Mouse (Mus musculus): ENCODE results near the gene Apon. TPM values are rescaled to one million over a fixed set of nuclear protein-coding genes. Genes with fewer than 3 reads are reported as not detected.
A peak's percentile ranks its signal among the peaks of the same experiment; 100 is the strongest.

The Apon gene
- polyA plus RNA-seq, 1 experiment from 2014 or later: 0.49 TPM

DNA sequence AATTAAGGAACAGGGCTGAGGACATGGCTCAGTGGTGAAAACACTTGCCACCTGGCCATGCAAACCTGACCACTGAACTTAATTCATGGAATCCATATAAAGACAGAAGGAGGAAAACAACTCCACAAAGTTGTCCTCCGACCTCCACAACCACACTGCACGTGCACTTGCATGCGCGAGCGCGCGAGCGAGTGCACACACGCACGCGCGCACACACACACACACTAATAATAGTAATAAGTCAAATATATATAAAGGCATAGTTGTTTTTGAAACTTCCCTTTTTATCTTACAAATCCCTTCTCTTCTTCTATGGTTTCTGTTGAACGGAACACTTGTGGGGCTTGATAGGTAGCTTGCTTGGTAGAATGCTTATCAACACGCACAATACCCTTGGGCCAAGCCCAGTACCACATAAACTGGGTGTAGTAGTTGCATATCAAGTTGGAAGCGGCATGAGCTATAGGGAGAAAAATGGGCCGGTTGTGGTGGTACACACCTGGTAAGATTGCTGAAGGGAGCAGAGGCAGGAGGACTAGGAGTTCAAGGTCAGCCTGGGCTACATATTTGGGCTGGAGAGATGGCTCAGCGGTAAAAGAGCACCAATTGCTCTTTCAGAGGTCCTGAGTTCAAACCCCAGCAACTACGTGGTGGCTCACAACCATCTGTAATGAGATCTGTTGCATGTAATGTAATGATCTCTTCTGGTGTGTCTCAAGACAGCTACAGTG is 35.3 kb upstream of the Apon start:
- Histone ChIP-seq H3K4me1 (no peaks in the 10 kb centered on the region), H3K9ac (no peak overlapping the region), H3K4me2 (replicated peaks) (no peak overlapping the region), H3K27ac (no peak overlapping the region), H3K27me3 (replicated peaks) (no peaks in the 10 kb centered on the region; the same call in 1 of the 2 replicates), H3K9me3 (no peaks in the 10 kb centered on the region), H3K36me3 (no peaks in the 10 kb centered on the region), H3K4me3 (no peak overlapping the region)
- WGBS: 94% methylated on average over 18 of the region's 18 CpGs
- no peak for ATAC-seq (ENCODE audit: low FRiP score, low read depth)

DNA sequence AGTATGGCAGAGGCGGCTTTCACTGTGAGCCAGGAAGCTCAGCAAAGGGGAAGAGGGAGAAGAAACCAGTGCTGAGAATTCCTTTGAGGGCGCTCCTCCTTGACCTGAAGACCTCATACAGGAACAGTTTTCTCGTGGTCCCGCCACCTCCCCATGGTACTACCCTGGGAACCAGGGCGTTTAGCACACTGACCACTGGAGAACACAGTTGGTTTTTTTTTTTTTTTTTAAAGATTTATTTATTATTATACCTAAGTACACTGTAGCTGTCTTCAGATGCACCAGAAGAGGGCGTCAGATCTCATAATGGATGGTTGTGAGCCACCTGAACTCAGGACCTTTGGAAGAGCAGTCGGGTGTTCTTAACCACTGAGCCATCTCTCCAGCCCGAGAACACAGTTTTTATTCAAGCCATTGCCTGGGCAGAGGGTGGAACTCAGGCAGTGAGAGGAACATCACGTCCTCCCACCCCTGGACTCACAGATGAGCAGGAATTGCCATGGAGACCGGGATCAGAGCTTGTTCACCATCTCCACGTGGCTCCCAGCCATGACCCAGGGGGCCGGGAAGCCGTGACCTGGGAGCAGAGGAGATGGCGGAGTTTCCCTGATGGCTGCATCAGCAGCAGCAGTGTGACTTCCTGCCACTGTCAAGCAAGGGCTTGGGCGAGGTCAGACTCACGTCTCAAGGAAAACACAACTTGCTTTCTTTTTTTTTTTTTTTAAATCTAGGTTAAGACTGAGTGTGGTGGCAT is 32.2 kb upstream of the Apon start:
- Histone ChIP-seq H3K4me3 (no peak overlapping the region), H3K9me3 (no peaks in the 10 kb centered on the region), H3K9ac (no peak overlapping the region), H3K27ac (no peak overlapping the region), H3K4me1 (no peaks in the 10 kb centered on the region), H3K36me3 (no peaks in the 10 kb centered on the region), H3K4me2 (replicated peaks) (no peak overlapping the region), H3K27me3 (replicated peaks) (0 out of 2 replicates have a peak, but pooled peaks cover 5% of the 10 kb centered on the region)
- 64% methylated on average over 16 of the region's 16 CpGs for WGBS
- no peak for ATAC-seq (ENCODE audit: low FRiP score, low read depth)

DNA sequence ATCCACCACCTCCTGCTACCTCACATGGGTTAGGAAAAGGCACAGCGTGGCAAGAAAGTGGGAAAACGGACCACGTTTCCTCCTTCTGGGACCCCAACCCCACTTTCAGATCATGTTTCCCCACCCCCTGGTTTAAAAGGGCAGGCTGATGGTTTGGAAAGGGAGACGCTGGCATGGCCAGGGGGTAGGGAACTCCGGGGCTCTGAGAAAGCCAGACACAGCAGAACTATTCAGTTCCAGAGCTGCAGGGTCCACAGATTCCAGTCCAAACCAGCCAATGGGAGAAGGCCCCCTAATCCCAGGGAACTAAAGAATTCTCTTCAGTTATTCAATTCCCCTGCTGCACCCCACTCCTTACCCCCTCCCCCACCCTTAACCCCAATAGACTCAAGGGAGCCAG is 28.8 kb upstream of the Apon start:
- no peak for ATAC-seq (ENCODE audit: low FRiP score, low read depth)
- H3K4me1 ChIP-seq: no peaks in the 10 kb centered on the region
- H3K36me3 ChIP-seq: no peaks in the 10 kb centered on the region
- H3K4me2 ChIP-seq (replicated peaks): no peak overlapping the region
- H3K27me3 ChIP-seq (replicated peaks): 0 out of 2 replicates have a peak, but pooled peaks cover 5% of the 10 kb centered on the region
- 57% methylated on average over 5 of the region's 5 CpGs for WGBS
- no peak overlapping the region for H3K9ac ChIP-seq
- no peak overlapping the region for H3K27ac ChIP-seq
- no peak overlapping the region for H3K4me3 ChIP-seq
- H3K9me3 ChIP-seq: no peaks in the 10 kb centered on the region

DNA sequence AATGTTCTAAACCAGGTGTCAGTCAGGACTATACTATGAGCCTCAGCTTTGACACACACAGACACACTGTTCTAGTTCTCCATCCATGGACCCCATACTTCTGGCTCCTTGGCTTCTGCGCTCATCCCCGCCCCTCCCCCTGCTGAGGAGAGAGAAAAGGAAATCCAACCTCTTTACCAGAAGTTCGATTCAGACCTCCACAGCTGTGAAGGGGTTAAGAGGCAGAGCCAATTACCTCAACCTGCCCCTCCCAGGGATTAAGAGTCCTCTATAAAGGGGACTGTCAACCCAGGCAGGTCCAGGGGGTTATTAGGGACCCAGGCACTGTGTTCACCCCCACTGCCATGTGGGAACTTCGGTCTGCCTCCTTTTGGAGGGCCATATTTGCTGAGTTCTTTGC is 28.4 kb upstream of the Apon start, which contains the start of gene Mip:
Gene Mip (plus strand): TSS at position 301 of the 400 bp plus-strand sequence.
- no peak for ATAC-seq (ENCODE audit: low FRiP score, low read depth)
- WGBS: 46% methylated on average over 4 of the region's 4 CpGs
- no peak within 1 kb of the TSS for H3K4me2 ChIP-seq (replicated peaks)
- no peak within 1 kb of the TSS for H3K4me3 ChIP-seq
- H3K36me3 ChIP-seq: no peaks in the 10 kb centered on the region
- no peak within 1 kb of the TSS for H3K9ac ChIP-seq
- no peaks in the 10 kb centered on the region for H3K9me3 ChIP-seq
- 0 out of 2 replicates have a peak, but pooled peaks cover 5% of the 10 kb centered on the region for H3K27me3 ChIP-seq (replicated peaks)
- H3K4me1 ChIP-seq: no peaks in the 10 kb centered on the region
- H3K27ac ChIP-seq: no peak within 1 kb of the TSS

- Histone ChIP-seq H3K9ac (no peak overlapping the region), H3K27me3 (replicated peaks) (0 out of 2 replicates have a peak, but pooled peaks cover 5% of the 10 kb centered on the region), H3K4me2 (replicated peaks) (no peak overlapping the region), H3K36me3 (no peaks in the 10 kb centered on the region), H3K9me3 (no peaks in the 10 kb centered on the region), H3K27ac (no peak overlapping the region), H3K4me3 (no peak overlapping the region), H3K4me1 (peaks cover 7% of the 10 kb centered on the region)
- 86% methylated on average over 9 of the region's 9 CpGs for WGBS
- ATAC-seq (ENCODE audit: low FRiP score, low read depth): no peak
Observed at GRCm38 (mm10) chr10:128227592-128227991, 26.3 kb upstream of the Apon start.

- no peak for ATAC-seq (ENCODE audit: low FRiP score, low read depth)
- Histone ChIP-seq H3K9me3 (no peaks in the 10 kb centered on the region), H3K4me3 (no peak overlapping the region), H3K27me3 (replicated peaks) (0 out of 2 replicates have a peak, but pooled peaks cover 5% of the 10 kb centered on the region), H3K9ac (no peak overlapping the region), H3K4me1 (peaks cover 9% of the 10 kb centered on the region), H3K4me2 (replicated peaks) (no peak overlapping the region), H3K36me3 (no peaks in the 10 kb centered on the region), H3K27ac (no peak overlapping the region)
- 95% methylated on average over 8 of the region's 8 CpGs for WGBS
Observed at GRCm38 (mm10) chr10:128228009-128228408, 25.9 kb upstream of the Apon start.

- H3K27ac ChIP-seq: no peak overlapping the region
- peaks cover 9% of the 10 kb centered on the region for H3K4me1 ChIP-seq
- WGBS: 80% methylated on average over 12 of the region's 12 CpGs
- H3K9ac ChIP-seq: no peak overlapping the region
- H3K4me3 ChIP-seq: no peak overlapping the region
- no peaks in the 10 kb centered on the region for H3K9me3 ChIP-seq
- 0 out of 2 replicates have a peak, but pooled peaks cover 3% of the 10 kb centered on the region for H3K27me3 ChIP-seq (replicated peaks)
- peak overlapping the region; percentile 65 for H3K4me2 ChIP-seq (replicated peaks)
- ATAC-seq (ENCODE audit: low FRiP score, low read depth): no peak
- H3K36me3 ChIP-seq: no peaks in the 10 kb centered on the region; the same call in 1 of the 2 replicates
Observed at GRCm38 (mm10) chr10:128230582-128230981, 23.3 kb upstream of the Apon start.

DNA sequence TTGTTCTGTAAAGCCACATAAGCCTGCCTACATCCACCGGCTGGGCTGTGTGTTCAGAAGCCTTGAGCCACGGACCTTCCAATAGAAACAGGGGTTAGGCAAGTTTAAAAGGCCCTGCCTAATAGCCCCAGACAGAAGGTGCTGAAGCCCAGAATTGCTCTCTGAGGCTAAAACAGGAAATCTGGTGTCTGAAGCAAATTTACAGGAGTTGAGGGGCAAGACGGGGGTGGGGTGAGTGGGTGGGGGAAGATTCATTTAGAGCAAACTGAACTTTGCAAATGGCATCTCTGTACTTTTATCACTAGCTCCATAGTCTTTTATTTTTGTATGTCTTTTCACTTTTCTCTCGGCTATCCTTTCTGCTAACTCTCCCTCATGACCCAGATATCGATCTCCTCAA is 22.8 kb upstream of the Apon start:
- H3K36me3 ChIP-seq: no peaks in the 10 kb centered on the region; the same call in 1 of the 2 replicates
- 12% methylated on average over 5 of the region's 5 CpGs for WGBS
- no peak for ATAC-seq (ENCODE audit: low FRiP score, low read depth)
- H3K27ac ChIP-seq: no peak overlapping the region
- H3K9me3 ChIP-seq: no peaks in the 10 kb centered on the region
- H3K9ac ChIP-seq: peak overlapping the region; percentile 77; the same call in 1 of the 2 replicates
- H3K4me3 ChIP-seq: peak overlapping the region; percentile 87
- no peaks in the 10 kb centered on the region for H3K27me3 ChIP-seq (replicated peaks)
- peaks cover 9% of the 10 kb centered on the region for H3K4me1 ChIP-seq
- peak overlapping the region; percentile 65 for H3K4me2 ChIP-seq (replicated peaks)

- Histone ChIP-seq H3K4me2 (replicated peaks) (peak within 1 kb of the TSS; percentile 65), H3K4me3 (peak within 1 kb of the TSS; percentile 87), H3K27ac (peak within 1 kb of the TSS; percentile 63), H3K36me3 (no peaks in the 10 kb centered on the region; the same call in 1 of the 2 replicates), H3K4me1 (peaks cover 9% of the 10 kb centered on the region), H3K27me3 (replicated peaks) (no peaks in the 10 kb centered on the region), H3K9ac (peak within 1 kb of the TSS; percentile 77), H3K9me3 (no peaks in the 10 kb centered on the region)
- peak; percentile 93 for ATAC-seq (ENCODE audit: low FRiP score, low read depth)
- WGBS: under 1% methylated on average over 58 of the region's 58 CpGs
Observed at GRCm38 (mm10) chr10:128231697-128232419, 22.0 kb upstream of the Apon start, which contains the start of gene Timeless. Gene Timeless, plus strand, starts transcription at chr10:128232065.

DNA sequence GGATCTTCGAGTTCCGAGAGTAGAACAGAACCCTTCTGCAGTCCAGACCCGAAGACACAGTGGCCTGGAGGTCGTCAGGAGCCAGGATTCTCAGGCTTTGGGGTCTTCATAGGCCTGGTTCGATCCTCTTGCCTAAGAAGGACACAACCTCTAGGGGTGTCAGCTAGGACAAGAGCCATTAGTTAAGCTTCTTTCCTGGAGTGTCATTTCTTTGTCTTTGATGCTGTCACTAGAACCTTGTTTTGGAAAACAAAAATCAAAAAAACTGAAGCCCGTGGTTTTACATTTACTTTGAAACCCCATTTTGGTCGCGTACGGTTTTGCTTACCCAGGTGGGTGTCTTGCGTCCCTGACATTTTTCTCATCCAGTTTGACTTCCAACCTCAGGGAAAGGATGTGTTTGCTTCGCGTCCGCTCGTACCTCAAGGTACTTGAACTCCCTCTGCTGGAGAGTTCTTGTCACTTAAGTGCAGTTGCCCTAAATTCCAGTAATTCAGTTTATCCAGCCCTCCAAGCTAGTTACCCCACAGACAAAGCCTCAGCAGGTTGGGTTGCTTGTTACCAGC is 21.4 kb upstream of the Apon start:
- under 1% methylated on average over 14 of the region's 14 CpGs for WGBS
- Histone ChIP-seq H3K9me3 (no peaks in the 10 kb centered on the region), H3K4me3 (peak overlapping the region; percentile 87), H3K4me1 (peaks cover 9% of the 10 kb centered on the region), H3K9ac (peak overlapping the region; percentile 77), H3K27ac (peak overlapping the region; percentile 63; the same call in 1 of the 2 replicates), H3K27me3 (replicated peaks) (no peaks in the 10 kb centered on the region), H3K4me2 (replicated peaks) (peak overlapping the region; percentile 65), H3K36me3 (no peaks in the 10 kb centered on the region; the same call in 1 of the 2 replicates)
- peak; percentile 42; the same call in 1 of the 2 replicates for ATAC-seq (ENCODE audit: low FRiP score, low read depth)

- ATAC-seq (ENCODE audit: low FRiP score, low read depth): no peak
- no peak overlapping the region for H3K27ac ChIP-seq
- WGBS: 87% methylated on average over 4 of the region's 4 CpGs
- no peaks in the 10 kb centered on the region for H3K9me3 ChIP-seq
- peaks cover 3% of the 10 kb centered on the region; the same call in 1 of the 2 replicates for H3K4me1 ChIP-seq
- H3K27me3 ChIP-seq (replicated peaks): no peaks in the 10 kb centered on the region
- H3K9ac ChIP-seq: no peak overlapping the region
- no peak overlapping the region for H3K4me3 ChIP-seq
- H3K4me2 ChIP-seq (replicated peaks): no peak overlapping the region
- H3K36me3 ChIP-seq: peaks cover 17% of the 10 kb centered on the region
Observed at GRCm38 (mm10) chr10:128236321-128236720, 17.6 kb upstream of the Apon start.
